Mouse (Mus musculus): Measurements from ENCODE around the gene Gstt1. TPM values are rescaled to one million over a fixed set of nuclear protein-coding genes. Genes with fewer than 3 reads are reported as not detected.

Gstt1 gene
- 38.2 and 46.0 TPM in 2 replicates for polyA plus RNA-seq (2021; fragmentation: Nextera tagmentation)
- long read RNA-seq, experiment 1, transcript Gstt1-201 (5 exons, 1,037 nt), result major isoform, 14 of 25 reads
- long read RNA-seq, experiment 1, partial matches to known transcripts, result 1 of 25 reads
- long read RNA-seq, experiment 1, other reads (novel, unspliced or antisense), result 10 of 25 reads
- long read RNA-seq, experiment 2, transcript Gstt1-201 (5 exons, 1,037 nt), result major isoform, 11 of 22 reads
- long read RNA-seq, experiment 2, partial matches to known transcripts, result 0 of 22 reads
- long read RNA-seq, experiment 2, other reads (novel, unspliced or antisense), result 11 of 22 reads

GRCm38 (mm10) chr10:75798176-75798696 lies at the start of gene Gstt1:
TSS of gene Gstt1 (minus strand) at chr10:75798584.

GRCm38 (mm10) chr10:75837248-75837759 lies 38.9 kb upstream of the Gstt1 start, which contains the start of gene Gstt2:
TSS of gene Gstt2 (minus strand) at chr10:75837424.

GRCm38 (mm10) chr10:75822443-75822842 lies 24.1 kb upstream of the Gstt1 start, which contains the start of gene Gstt4:
TSS of gene Gstt4 (minus strand) at chr10:75822543.

GRCm38 (mm10) chr10:75780769-75781578 lies 17.4 kb downstream of the Gstt1 start, which contains the start of the genes Gm20441 and Gstt3:
TSS of gene Gm20441 (minus strand) at chr10:75780954.
TSS of gene Gstt3 (minus strand) at chr10:75781414.

DNA sequence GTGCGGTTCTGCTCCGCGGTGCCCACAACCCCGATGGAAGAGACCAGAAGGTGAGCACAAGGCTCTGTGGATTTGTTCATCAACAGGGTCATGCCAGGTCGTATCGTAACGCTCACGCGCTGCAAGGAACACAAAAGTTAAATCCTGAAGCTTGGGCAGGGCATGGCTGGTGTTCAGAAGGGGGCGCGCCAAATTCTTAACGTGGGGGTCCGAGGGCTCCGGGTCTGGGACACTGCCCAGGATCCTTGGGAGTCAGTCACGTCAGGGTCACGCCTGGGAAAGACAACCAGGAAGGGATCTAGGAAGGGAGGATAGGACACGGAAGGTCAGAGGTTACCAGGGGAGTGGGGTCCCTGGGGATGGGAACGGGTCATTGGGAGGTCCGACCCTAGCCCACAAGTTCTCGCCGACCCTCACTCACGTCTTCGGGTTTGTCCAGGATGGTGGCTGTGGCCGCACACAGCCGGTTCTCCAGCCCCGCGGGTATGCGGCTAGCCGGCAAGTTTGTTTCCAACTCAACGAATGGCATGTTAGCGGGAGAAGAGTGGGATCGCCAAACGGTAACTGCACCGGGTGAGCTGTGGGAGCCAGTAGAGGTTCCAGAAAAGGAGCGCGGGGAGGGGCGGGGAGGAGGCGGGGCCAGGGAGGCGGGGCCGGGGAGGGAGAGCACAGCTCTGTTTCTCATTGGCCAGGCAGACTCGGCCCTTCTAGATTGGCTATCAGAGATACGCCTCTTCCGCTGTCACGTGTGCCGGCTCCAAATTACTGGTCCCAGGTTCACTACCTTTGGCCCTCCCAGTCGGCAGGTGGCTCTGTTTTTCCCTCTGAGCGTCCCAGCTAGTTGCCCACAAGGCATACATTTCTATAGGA lies 25.4 kb downstream of the Gstt1 start, which contains the start of gene Ddt:
Gene Ddt, minus strand, starts transcription at position 620 of the 870 bp plus-strand sequence.

GRCm38 (mm10) chr10:75763682-75764518 lies 34.5 kb downstream of the Gstt1 start, which contains the start of gene Cabin1:
TSS of gene Cabin1 (minus strand) at chr10:75764341.

Other genes with a start within 250 kb of the Gstt1 start
- gene Lrrc75b, start 238.3 kb downstream of the Gstt1 start, polyA plus RNA-seq (2021; fragmentation: Nextera tagmentation), result 1.3 and 1.7 TPM in 2 replicates
- 2.2 and 2.7 TPM in 2 replicates for gene Ggt1, start 237.0 kb downstream of the Gstt1 start, polyA plus RNA-seq (2021; fragmentation: Nextera tagmentation)
- gene Ggt5, start 209.2 kb downstream of the Gstt1 start, polyA plus RNA-seq (2021; fragmentation: Nextera tagmentation), result 0.77 and 1.4 TPM in 2 replicates
- gene Susd2, start 154.6 kb downstream of the Gstt1 start, polyA plus RNA-seq (2021; fragmentation: Nextera tagmentation), result 0.92 and 1.4 TPM in 2 replicates
- 15.1 and 22.2 TPM in 2 replicates for gene Cabin1, start 34.2 kb downstream of the Gstt1 start, polyA plus RNA-seq (2021; fragmentation: Nextera tagmentation)
- 194 and 202 TPM in 2 replicates for gene Ddt, start 25.2 kb downstream of the Gstt1 start, polyA plus RNA-seq (2021; fragmentation: Nextera tagmentation)
- gene Gm20441, start 17.6 kb downstream of the Gstt1 start, polyA plus RNA-seq (2021; fragmentation: Nextera tagmentation), result not detected in 2 replicates
- 8.2 and 13.6 TPM in 2 replicates for gene Gstt3, start 17.2 kb downstream of the Gstt1 start, polyA plus RNA-seq (2021; fragmentation: Nextera tagmentation)
- not detected in 2 replicates for gene Gstt4, start 24.0 kb upstream of the Gstt1 start, polyA plus RNA-seq (2021; fragmentation: Nextera tagmentation)
- gene Gstt2, start 38.8 kb upstream of the Gstt1 start, polyA plus RNA-seq (2021; fragmentation: Nextera tagmentation), result 5.4 and 8.1 TPM in 2 replicates
- 1,436 and 1,590 TPM in 2 replicates for gene Mif, start 61.7 kb upstream of the Gstt1 start, polyA plus RNA-seq (2021; fragmentation: Nextera tagmentation)
- gene Derl3, start 94.8 kb upstream of the Gstt1 start, polyA plus RNA-seq (2021; fragmentation: Nextera tagmentation), result 2.1 and 2.3 TPM in 2 replicates
- 110 and 116 TPM in 2 replicates for gene Smarcb1, start 123.0 kb upstream of the Gstt1 start, polyA plus RNA-seq (2021; fragmentation: Nextera tagmentation)
- 1,305 and 1,353 TPM in 2 replicates for gene Chchd10, start 134.5 kb upstream of the Gstt1 start, polyA plus RNA-seq (2021; fragmentation: Nextera tagmentation)
- gene Mmp11, start 137.9 kb upstream of the Gstt1 start, polyA plus RNA-seq (2021; fragmentation: Nextera tagmentation), result 1.3 and 1.4 TPM in 2 replicates
- 0.13 and 0.26 TPM in 2 replicates for gene Gm867, start 142.1 kb upstream of the Gstt1 start, polyA plus RNA-seq (2021; fragmentation: Nextera tagmentation)
- 0.26 TPM in 1 of 2 replicates, not detected in the other for gene Vpreb3, start 144.5 kb upstream of the Gstt1 start, polyA plus RNA-seq (2021; fragmentation: Nextera tagmentation)
- not detected in 2 replicates for gene Gm5134, start 155.9 kb upstream of the Gstt1 start, polyA plus RNA-seq (2021; fragmentation: Nextera tagmentation)
- 3.1 and 4.4 TPM in 2 replicates for gene Zfp280b, start 234.1 kb upstream of the Gstt1 start, polyA plus RNA-seq (2021; fragmentation: Nextera tagmentation)

All from layer of hippocampus, adult 6 months (tissue).